Mouse (Mus musculus) cerebellum, adult 11-12 months (tissue): ENCODE results near the gene Abl1.

ENCODE experiments used
- DNase-seq: peaks from one replicate; pipeline ENCODE4 v3.0.0; 2022

The Abl1 gene

GRCm38 (mm10) chr2:31749046-31749709 is 61.0 kb downstream of the Abl1 start:
- no peak for DNase-seq

DNA sequence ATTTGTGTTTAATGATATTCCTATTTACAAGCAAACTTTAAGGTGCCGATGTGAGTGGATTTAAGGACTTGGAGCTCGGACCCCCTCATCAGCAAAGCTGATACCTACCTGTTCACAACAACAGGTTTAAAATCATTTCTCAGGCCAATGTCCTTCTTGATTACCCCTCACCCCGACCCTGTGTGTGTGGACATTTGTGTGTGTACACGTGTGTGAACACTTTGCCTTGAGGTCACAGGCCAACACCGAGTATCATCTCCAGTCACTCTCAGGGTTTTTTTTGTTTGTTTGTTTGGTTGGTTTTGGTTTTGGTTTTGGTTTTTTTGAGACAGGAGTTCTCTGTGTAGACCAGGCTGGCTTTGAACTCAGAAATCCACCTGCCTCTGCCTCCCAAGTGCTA is 62.0 kb downstream of the Abl1 start:
- DNase-seq = no peak

DNA sequence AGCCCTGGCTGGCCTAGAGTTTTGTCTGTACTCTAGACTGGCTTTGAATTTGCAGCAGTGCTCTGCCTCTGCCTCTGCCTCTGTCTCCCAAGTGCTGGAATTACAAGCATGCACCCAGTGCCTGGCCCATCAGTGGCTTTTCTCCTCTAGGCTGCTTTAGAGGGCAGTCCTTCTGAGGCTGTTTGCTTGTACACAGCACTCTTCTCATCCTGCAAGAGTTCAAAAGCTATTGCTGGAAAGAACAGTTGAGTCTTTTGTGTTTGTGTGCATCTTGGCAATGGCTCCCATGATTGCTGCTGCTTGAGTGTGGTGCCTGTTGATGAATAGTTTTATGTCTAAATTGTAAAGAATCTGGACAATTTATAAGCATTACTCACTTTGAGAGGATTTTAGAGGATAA is 69.3 kb downstream of the Abl1 start:
- no peak for DNase-seq

- no peak for DNase-seq
Observed at GRCm38 (mm10) chr2:31758966-31759365, 70.8 kb downstream of the Abl1 start.

GRCm38 (mm10) chr2:31759751-31760460 is 71.7 kb downstream of the Abl1 start:
- DNase-seq = no peak

- DNase-seq = no peak
Observed at GRCm38 (mm10) chr2:31760486-31760885, 72.3 kb downstream of the Abl1 start.

- DNase-seq = no peak
Observed at GRCm38 (mm10) chr2:31761115-31761531, 72.9 kb downstream of the Abl1 start.

- DNase-seq = no peak
Observed at GRCm38 (mm10) chr2:31761585-31761984, 73.4 kb downstream of the Abl1 start.

- no peak for DNase-seq
Observed at GRCm38 (mm10) chr2:31762155-31762554, 74.0 kb downstream of the Abl1 start.

DNA sequence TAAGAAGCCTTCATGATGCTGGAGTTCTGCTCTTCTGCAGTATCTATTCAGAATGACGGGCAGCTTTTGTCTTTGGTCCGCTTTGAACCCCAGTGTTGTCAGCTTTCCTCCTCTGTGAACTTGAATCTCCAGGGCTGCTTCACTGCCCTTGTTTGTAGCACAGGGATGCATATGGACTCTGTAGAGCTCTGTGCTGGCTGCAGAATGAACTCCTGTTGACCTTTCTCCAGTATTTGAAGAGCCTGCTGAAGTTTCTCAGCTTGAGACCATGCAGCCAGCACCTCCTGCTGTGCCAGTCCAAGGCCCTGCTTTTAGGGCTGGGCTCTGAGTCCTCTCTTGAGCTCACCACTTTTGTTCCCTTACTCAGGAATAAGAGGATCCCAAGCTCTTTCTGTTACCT is 74.7 kb downstream of the Abl1 start:
- no peak for DNase-seq

- DNase-seq = no peak
Observed at GRCm38 (mm10) chr2:31763271-31763670, 75.1 kb downstream of the Abl1 start.

DNA sequence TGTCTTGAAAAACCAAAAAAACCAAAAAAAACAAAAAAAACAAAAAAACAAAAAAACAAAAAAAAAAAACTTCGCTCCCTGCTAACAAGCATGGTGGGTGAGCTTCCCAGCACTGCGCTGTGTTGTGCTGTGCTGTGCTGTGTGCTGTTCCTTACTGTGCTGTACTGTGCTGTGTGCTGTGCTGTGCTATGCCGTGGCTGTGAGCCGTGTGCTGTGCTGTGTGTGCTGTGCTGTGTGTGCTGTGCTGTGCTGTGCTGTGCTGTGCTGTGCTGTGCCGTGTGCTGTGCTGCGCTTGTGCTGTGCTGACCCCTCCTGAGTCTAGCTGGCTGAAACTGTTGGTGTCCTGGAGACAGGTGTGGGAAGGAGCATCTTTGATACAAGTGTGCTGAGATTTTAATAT is 78.9 kb downstream of the Abl1 start:
- no peak for DNase-seq

- no peak for DNase-seq
Observed at GRCm38 (mm10) chr2:31767815-31768214, 79.6 kb downstream of the Abl1 start.

- no peak for DNase-seq
Observed at GRCm38 (mm10) chr2:31769115-31769514, 80.9 kb downstream of the Abl1 start.

- DNase-seq = no peak
Observed at GRCm38 (mm10) chr2:31769631-31770111, 81.5 kb downstream of the Abl1 start.

- DNase-seq = no peak
Observed at GRCm38 (mm10) chr2:31770781-31771441, 82.7 kb downstream of the Abl1 start.

DNA sequence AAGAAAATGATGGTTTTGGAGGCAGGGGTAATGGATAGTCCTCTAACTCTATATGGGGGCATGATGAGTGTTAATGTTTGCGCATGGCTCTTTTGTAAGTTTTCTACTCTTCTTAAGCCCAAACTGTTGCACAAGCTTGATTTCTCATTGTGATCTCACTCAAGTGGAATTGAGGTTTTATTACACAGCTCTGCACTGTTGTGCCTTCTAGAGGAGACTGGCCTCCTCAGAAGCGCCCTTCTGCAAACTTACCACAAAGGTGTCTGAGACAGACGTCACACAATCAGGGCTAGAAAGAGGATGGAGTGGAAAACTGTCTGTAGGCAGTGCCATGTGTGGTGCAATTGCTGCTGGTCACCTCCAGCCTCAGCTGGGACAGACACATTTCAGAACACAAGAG is 88.3 kb downstream of the Abl1 start:
- no peak for DNase-seq

- no peak for DNase-seq
Observed at GRCm38 (mm10) chr2:31779258-31779657, 91.1 kb downstream of the Abl1 start.

GRCm38 (mm10) chr2:31782958-31783602 is 94.9 kb downstream of the Abl1 start:
- no peak for DNase-seq

DNA sequence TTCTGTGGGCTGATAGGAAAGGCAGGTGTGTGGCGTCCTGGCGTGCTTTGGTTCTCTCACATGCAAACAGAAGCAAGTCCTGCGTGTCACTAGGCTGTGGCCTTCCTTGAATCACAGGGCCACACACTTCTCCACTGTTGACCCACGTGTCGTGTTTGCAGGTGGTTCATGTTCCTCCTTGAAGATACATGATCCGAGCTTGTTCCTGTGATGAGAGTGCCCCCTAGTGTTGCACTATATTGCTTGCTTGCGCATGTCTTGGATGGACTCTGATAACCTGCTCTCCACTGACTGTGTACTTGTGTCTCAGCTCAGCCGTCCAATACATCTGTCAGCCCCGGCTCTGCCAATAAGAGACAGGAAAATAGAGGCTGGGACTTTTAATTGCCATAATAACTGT is 96.9 kb downstream of the Abl1 start:
- peak; percentile 70 for DNase-seq

GRCm38 (mm10) chr2:31787029-31787428 is 98.9 kb downstream of the Abl1 start:
- peak; percentile 62 for DNase-seq

DNA sequence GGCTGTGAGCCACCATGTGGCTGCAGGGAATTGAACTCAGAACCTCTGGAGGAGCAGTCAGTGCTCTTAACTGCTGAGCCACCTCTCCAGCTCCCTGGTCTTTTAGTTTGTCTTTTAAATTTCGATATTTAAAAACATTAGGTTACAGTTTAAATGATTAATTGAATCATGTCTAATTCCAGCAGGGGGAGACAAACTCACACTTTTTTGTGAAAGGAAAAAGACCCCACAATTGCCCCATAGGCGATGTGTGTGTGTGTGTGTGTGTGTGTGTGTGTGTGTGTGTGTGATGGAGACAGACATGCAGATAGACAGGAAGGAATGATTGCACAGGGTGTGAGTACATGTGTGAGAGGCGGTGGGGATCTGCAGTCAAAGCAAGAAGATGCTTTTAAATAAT is 100.1 kb downstream of the Abl1 start:
- no peak for DNase-seq

- no peak for DNase-seq
Observed at GRCm38 (mm10) chr2:31789215-31789614, 101.0 kb downstream of the Abl1 start.
